Mouse (Mus musculus) mature B cell (primary cell): Measurements from ENCODE around the gene Litaf.

ENCODE experiments used
- in situ Hi-C: fragments of 300-500 bp; cut with MboI; formaldehyde crosslinking; loops from 2 replicates; pipeline ENCODE4 v1.14.3; 2019

Litaf gene

GRCm38 (mm10) chr16:11065431-11065830 is 526 bp downstream of the Litaf start:
- in situ Hi-C loops: no loop called here

GRCm38 (mm10) chr16:11064742-11065141 is 1.2 kb downstream of the Litaf start:
- in situ Hi-C loops: no loop called here

- in situ Hi-C loops: no loop called here
Observed at GRCm38 (mm10) chr16:11064341-11064740, 1.6 kb downstream of the Litaf start.

- in situ Hi-C loops: no loop called here
Observed at GRCm38 (mm10) chr16:11062794-11063721, 2.9 kb downstream of the Litaf start.

- in situ Hi-C loops: no loop called here
Observed at GRCm38 (mm10) chr16:11060645-11061044, 5.3 kb downstream of the Litaf start, which contains the start of gene Snn. TSS of gene Snn (plus strand) at chr16:11060945.

- in situ Hi-C loops: no loop called here
Observed at GRCm38 (mm10) chr16:11055916-11056315, 10.0 kb downstream of the Litaf start.

GRCm38 (mm10) chr16:11054871-11055270 is 11.1 kb downstream of the Litaf start:
- in situ Hi-C loops: no loop called here

- in situ Hi-C loops: no loop called here
Observed at GRCm38 (mm10) chr16:11054409-11054808, 11.5 kb downstream of the Litaf start.

- in situ Hi-C loops: no loop called here
Observed at GRCm38 (mm10) chr16:11051134-11051533, 14.8 kb downstream of the Litaf start.

GRCm38 (mm10) chr16:11050226-11050625 is 15.7 kb downstream of the Litaf start:
- in situ Hi-C loops: no loop called here

GRCm38 (mm10) chr16:11047130-11047529 is 18.8 kb downstream of the Litaf start:
- in situ Hi-C loops: no loop called here

- in situ Hi-C loops: no loop called here
Observed at GRCm38 (mm10) chr16:11046437-11046836, 19.5 kb downstream of the Litaf start.

GRCm38 (mm10) chr16:11043239-11043638 is 22.7 kb downstream of the Litaf start:
- in situ Hi-C loops: no loop called here

GRCm38 (mm10) chr16:11040603-11041002 is 25.4 kb downstream of the Litaf start:
- in situ Hi-C loops: no loop called here

- in situ Hi-C loops: no loop called here
Observed at GRCm38 (mm10) chr16:11035790-11036431, 30.0 kb downstream of the Litaf start.

- in situ Hi-C loops: no loop called here
Observed at GRCm38 (mm10) chr16:11035273-11035672, 30.7 kb downstream of the Litaf start.

GRCm38 (mm10) chr16:11034193-11034803 is 31.7 kb downstream of the Litaf start:
- in situ Hi-C loops: loop anchor here (5.0 kb wide), 1 partner anchor 157 kb away; no protein-coding TSS in a partner anchor

- in situ Hi-C loops: loop anchor here (5.0 kb wide), 1 partner anchor 154 kb away; no protein-coding TSS in a partner anchor
Observed at GRCm38 (mm10) chr16:11031320-11031719, 34.6 kb downstream of the Litaf start.

GRCm38 (mm10) chr16:11030844-11031243 is 35.1 kb downstream of the Litaf start:
- in situ Hi-C loops: loop anchor here (5.0 kb wide), 1 partner anchor 154 kb away; no protein-coding TSS in a partner anchor

- in situ Hi-C loops: no loop called here
Observed at GRCm38 (mm10) chr16:11028206-11028605, 37.8 kb downstream of the Litaf start.

GRCm38 (mm10) chr16:11024841-11025240 is 41.1 kb downstream of the Litaf start:
- in situ Hi-C loops: no loop called here

- in situ Hi-C loops: no loop called here
Observed at GRCm38 (mm10) chr16:11023618-11024017, 42.3 kb downstream of the Litaf start.
